Mouse (Mus musculus) spleen, postnatal 36 days (tissue): ENCODE data around the gene Pld5.

Source experiments
- DNase-seq, 2 experiments: peaks; one replicate each; pipeline ENCODE4 v3.0.0; 2022; ENCODE audit warnings: low spot score in 2 of 2, mixed read lengths in 1 of 2

Gene Pld5

DNA sequence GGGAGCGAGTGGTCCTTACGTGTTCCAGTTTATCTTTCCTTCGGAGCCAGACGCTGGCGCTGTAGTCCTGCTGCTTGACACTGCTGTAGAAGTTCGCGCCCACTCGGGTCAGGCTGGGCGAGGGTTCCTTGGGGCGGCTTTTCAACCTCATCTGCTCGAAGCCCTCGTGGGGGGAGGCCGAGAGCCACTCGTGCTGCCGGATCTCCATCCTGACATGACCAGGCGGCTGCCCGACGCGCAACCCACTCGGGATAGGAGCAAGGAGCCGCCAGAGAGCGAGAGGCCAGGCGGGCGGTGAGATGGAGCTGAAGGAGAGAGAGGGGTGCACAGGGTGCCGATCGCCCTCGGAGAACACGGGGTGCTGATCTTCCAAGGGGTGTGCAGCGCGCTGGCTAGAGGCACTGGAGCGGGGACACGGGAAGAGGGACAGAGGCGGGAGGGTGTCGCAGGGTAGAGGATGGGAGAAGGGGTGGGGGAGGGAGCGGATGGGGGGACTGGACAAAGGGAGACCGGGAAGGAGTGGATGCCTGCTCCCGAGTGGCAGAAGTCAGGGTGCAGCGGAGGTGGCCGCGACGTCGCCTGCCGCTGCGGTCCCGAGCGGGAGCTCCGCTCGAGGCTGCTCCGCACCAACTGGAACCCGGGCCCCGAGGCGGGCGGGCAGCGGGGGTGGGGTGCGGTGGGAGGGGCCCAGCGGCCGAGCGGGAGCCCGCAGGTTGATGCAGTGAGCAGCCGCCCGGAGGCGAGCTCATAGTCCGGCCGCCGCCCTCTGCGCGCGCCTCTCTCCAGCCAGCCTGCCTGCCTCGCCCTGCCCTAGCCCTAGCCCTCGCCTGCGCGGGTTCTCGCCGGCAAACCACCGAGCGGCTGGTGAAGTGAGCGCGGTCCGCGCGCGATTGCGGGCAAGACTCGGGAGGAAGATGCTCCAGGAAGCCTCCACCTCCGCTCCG is at the start of gene Pld5:
Pld5 (minus strand) TSS at position 646 of the 944 bp plus-strand sequence.
- DNase-seq: no peak

DNA sequence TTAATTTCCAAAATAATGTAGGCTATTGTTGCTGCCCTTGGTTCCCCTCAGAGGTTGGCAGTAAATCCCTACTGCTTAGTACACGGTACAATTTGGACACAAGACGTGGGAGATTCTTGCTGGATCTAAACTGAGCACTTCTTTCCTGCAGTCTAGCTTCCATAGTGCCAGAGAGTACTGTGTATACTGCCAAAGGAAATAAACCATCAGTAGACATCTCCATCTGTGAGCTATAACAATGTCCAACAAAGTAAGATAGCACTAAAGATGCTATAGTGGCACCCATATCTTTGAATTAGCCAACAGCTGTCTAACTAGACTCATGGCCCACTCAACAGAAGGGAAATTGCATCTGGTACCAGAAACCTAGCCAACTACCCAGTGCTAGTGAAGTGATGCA is 40.0 kb upstream of the Pld5 start:
- no peak for DNase-seq

DNA sequence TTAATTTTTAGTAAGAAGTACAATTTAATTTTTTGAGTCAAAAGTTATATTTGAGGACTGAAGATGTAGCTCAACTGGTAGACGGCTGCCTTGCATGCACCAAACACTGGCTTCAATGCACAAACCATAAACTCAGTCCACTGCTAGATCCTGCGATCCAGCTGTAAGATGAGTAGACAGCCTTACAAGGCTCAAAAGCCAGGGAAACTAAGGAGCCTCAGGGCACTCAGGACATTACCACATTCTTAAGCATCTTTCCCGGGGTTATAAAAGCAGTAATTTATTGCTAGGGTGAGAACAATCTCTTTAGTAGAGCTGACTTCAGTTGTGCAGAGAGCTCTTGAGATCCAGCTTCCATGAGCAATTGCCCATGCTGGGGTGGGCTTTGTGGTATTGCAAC is 35.1 kb upstream of the Pld5 start:
- DNase-seq: no peak

DNA sequence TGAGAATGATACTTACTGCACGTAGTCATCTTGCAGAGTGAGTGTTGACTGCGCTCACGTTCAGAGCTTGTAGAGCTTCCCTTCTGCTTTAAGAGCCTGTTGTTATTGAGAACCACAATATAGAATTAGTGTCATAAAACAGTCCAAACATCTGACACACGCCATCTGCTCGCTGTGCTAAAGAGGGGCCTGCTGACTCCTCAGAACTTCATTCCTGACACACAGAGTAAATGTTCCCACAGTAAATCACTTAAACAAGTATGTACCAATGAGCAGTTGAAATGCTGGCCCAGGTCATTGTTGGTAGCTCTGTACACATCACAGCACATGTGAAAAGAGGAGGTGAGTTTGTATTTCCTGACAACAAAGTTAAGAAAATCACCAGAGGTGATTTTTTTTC is 14.3 kb upstream of the Pld5 start:
- DNase-seq: no peak

DNA sequence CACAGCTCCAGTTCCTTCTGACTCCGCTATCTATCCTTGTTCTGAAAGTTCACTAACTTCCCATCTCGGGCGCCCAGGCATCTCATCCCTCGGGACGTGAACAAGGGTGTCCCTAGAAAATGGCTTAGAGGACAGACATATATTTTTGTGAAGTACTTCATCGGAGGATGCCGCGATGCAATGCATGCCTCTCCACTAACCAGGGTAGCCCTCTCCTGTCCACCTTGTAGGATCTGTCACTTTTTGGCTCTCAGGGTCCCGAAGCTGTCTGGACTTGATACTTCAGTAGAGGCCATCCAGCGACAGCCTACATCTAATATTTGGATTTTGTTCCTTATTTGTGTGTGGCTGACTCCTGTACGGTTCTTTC is 484 bp upstream of the Pld5 start:
- DNase-seq: no peak

DNA sequence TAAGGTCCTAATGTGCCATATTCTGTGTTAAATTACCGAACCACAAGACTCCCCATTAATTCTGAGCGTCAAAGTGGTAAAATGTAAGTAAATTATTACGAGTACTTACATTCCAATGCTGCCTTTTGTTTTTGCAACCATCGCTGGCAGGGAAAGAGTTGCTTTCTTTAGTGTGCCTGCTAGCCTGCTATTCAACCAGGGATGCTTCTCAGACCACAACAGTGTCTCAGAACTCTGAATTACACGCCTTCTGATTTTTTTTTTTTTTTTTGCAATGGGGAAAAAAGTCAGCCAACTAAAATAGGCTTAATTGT is 26.4 kb downstream of the Pld5 start:
- no peak for DNase-seq

DNA sequence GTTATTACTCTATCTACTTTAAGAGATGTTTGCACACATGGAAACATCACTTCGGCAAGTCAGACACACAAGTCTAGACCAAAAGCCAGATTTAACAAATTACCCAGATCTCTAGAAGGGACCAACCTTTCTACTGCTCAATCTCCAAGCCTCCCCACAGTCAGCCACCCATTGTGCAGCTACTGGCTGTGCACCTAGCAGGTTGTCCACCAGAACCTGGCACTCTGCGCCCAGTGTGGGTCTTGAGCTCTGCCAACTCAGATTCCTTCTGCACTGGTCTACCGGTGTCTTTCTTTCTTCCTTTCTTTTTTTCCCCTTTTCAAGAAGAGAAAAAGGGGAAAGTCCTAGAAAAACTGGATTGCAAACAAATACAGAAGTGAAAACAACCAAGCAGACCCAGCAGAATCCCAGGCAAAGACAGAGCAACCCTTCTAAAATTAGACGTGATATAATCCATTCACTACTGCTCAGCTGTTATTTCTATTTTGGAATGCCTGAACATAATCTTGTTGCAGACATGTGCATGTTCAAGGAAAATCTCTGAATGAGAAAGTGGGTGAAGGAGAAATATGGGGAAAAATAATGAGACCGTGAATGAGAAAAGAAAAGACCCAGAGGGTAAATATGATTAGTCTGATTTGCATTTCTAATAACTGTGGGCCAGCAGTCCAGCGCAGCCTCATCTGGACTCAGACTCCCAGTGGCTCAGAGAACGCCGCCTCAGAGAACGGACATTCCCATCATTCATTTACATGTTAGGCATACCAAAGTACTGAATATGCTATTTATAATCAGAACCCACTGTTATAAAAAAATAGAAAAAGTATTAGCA is 27.0 kb downstream of the Pld5 start:
- no peak for DNase-seq

DNA sequence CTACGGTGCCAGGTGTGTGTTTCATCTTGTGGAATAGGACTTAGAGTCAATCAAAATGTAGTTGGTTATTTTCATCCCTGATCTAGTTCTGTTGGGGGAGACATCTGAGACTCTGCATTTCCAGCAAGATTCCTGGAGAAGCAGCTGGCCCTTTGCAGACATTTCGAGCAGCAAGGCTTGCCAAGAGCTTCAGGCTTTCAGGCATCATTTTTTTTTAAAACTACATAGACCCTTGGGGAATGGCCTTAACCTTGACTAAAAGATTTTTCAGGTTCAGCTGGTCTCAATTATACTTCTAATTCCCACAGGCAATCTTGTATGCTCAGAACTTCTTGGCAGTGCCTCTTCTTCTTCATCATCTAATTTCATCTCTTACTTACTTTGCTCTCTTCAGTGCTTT is 35.9 kb downstream of the Pld5 start:
- DNase-seq: no peak

DNA sequence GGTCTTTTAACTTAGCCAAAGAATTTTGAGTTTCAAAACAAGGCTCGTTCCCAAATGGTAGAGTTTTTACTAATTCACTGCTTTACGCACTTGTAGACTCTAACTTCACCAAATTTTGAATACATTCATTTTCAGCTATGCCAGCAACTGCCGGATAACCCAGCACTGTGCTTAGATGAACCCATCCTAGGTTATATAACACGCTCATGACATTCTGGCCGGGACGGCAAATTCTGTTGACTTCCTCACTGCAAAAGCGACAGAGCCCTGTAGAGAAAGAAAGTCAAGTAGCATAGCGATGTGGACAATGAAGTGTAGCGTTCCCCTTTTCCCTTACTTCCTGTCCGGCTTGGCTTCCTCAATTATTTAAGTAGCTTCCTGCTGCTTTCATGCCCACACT is 51.3 kb downstream of the Pld5 start:
- no peak for DNase-seq

DNA sequence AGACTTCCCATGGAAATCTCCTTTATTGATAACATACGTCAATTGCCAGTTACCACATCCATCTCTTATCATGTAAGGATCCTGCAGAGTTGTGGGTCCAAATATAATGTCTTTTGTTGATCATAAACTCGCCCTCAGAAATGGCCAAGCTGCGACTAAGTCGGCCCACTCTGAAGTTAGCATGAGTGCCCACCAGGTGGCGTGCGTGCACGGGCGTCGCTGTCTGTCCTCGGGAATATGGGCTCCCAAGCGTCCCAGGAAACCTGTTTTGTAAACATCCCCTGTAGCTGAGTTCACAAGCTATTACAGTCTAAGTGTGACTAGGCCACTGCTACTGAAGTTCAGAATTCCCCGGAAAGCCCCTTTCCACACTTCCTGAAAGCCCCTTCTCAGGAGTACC is 51.9 kb downstream of the Pld5 start:
- DNase-seq: peak in 1 of 2 experiments; percentile 3

DNA sequence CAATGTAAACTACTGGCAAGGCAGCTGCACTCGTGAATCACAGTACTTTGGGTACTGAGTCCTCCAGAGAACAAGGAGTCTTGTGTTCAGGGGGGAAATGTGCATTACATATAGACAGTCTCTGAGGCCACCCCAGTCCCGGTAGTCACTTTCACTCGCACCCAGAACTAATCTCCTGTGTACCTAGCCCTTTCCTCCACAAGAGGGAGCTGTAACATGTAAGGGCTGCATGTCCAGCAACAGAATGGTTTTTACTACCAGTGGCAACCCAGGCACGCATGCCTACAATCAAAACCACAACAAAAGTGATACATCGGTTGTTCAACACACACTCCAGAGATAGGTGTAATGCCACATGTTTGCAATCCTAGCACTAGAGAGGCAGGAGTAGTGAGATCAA is 56.9 kb downstream of the Pld5 start:
- no peak for DNase-seq

DNA sequence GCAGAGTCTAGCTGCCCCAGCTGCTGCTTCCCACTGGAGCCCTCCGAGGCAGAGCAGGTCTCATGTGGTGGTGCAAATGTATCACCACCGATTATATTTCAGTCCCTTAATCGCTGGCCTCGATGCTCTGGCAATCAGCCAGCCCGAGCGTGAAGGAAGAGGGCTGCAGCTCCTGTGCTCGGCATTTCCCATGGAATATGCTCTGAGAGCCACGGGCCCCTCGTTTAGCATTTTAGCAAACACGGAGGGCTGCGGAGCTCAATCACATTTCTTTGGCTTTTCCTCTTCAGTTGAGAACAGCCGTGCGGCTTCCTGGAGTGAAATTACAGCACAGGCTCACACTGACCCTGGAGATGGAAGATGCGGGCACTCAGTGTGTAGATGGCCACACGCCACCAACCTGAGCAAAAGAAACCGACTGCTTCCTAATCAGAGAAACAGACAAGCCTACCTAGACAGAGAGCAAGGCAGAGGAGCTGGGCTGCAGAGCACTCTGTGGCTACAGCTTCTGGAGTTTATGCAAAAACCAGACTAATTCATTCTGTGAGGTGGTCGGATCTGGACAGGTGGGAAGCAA is 61.4 kb downstream of the Pld5 start:
- no peak for DNase-seq

DNA sequence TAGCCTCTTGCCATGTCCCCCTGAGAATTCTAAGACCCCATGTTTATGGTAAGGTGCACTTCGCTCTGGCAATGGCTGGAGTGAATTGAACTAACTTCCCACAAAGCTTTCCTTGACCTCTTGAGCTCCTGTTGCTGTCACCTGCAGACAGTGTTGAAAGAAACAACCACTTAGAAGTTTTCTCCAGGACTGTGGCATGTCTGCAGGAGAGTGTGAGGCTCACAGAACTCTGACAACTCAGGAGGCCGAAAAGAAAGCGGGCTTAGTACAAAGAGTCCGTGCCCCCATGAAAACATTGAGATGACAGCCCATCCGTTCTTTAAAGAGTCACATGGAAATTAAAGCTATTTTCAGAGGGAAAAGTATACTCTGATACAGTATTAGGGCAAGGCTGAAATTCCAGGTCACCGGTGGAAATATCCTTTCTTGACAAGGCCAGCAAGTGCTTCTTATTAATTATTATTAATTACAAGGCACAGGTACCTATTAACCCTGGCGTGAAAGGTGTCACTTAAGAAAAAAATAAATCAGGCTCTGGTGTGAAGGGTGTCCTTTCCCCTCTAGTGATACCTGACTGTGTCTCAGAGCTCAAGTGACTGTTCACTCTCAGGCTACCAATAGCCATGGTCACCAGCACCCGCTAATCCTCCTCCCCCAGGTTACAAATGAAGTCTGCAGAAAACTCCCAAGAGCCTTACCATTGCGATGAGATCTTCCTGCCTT is 62.0 kb downstream of the Pld5 start:
- DNase-seq: no peak

DNA sequence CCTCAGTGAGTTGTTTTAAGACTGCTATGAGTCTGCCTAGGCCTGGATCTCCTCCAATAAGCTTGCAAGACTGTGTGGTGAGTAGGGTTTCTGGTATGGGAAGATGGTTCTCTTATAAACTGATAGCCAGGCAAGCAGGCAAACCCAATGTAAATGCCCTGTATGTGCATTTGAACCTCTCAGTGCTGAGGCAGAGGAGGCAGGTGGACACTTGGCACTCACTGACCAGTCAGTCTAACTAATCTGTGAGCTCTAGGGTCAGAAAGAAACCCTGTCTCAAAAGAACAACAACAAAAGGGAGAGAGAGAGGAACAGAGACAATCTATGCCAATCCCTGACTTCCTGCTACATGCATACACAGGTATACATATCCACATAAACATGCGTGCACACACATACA is 64.3 kb downstream of the Pld5 start:
- no peak for DNase-seq

DNA sequence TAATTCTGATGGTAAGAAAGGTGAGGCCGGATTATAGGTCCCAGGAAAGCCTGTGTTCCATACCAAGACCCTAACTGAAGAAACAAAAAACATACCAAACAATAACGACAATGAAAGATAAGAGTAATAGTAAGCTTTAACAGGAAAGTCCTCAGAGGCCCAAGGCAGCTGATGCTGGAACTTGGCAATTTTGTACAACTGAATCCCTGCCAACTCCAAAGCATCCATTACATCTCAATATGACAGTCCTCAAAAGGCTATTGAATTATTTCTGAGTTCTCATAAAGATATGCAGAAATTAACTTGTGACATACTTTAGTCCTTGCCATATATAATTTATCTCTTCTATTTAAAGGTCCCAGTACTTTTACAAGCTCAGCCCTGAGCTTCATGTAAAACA is 67.1 kb downstream of the Pld5 start:
- DNase-seq: no peak

DNA sequence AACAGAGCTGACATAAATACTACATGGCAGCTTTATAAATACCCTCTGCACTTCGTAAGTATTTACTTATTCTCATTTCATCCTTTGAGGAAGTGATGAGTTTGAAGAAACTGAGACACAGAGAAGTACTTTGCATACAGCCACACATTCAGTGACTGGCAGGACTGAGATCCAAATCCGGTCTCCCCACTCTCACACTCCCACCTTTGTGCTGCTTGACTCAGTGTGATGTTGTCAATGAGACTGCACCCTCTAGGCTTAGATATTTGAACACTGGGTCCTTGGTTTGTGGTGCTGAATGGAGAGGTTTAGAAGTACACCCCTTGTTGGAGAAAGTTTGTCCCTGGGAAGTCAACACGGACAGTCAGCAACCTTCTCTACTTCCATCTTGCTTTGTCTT is 72.8 kb downstream of the Pld5 start:
- no peak for DNase-seq

DNA sequence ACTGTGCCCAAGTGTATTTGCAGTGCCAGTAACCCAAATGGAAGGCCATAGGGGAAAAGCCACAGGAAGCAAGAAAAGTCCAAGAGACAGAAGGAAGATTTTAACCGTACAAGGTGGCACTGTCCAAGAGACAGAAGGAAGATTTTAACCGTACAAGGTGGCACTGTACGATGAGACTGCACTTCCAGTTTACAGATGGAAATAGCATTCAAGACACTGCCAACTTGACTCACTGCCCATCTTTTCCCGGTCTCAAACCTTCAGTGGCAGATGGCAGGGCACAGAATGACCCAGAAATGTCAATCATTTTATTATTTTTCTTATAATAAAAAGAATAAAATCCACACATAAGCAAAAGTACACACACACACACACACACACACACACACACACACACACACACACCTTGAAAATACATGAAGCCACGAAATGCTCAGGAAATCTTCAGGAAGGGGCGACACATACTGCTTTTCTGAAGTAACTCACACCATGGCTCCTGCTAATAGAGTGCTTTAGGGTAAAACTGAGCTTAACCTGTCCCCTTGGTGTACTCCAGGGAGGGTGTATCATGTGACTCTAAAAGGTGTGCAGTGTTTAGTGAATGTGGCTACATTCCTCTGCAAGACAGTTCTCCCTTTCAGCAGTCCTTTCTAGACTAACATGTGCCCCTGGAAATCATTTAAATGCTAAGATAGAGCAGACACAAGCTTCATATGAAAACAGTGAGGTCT is 77.9 kb downstream of the Pld5 start:
- no peak for DNase-seq

DNA sequence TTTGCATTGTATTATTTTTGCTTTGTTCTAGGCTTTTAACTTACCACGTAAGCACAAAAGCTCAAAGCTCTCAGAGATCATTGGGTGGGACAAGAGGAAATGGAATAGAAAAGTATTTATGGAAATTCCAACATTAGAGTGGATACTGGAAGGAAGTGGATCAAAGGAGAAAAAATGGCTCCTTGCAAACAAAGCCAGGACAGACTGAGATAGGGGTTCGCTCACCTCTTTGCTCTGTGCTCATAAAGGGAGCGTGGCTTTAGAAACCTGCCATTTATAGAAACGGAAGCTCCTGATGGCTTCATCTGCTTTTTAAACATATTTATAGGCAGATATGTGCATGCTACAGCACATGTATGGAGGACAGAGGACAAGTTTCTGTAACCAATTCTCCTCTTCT is 78.8 kb downstream of the Pld5 start:
- no peak for DNase-seq

DNA sequence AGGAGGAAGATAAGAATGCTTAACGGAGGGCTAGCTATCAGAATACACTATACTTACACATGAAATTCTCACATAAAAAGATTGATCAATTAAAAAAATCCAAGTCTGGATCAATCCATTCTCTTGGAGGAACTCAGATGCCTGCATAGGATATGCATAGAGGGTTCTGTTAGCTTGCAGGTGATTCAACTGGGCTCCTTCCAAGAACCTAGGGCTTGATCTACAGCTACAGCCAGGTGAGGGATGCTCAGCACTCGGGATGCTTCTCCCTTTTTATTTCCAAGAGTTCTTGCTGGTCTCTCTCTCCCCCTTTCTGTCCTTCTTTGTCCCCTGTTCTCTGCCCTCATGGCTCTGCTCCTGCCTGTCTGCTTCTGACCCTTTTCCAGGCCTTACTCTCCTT is 80.4 kb downstream of the Pld5 start:
- no peak for DNase-seq

DNA sequence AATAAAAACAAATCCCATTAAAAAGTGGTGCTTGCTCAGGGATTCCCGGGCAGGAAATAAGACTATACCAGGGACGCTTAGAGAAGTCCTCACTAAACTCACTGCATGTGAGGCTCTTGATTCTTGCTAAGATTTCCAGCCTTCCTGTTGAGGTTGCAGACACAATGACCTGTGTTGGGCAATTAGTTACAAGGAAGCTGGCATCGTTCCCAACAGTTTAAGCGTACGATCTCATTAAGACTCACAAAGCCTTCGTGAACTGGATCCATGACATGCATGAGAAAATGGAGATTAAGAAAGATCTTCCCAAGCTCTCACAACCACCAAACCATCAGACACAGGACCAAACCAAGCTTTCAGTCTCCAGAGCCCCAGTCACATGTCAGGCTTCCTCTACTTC is 91.1 kb downstream of the Pld5 start:
- DNase-seq: no peak

DNA sequence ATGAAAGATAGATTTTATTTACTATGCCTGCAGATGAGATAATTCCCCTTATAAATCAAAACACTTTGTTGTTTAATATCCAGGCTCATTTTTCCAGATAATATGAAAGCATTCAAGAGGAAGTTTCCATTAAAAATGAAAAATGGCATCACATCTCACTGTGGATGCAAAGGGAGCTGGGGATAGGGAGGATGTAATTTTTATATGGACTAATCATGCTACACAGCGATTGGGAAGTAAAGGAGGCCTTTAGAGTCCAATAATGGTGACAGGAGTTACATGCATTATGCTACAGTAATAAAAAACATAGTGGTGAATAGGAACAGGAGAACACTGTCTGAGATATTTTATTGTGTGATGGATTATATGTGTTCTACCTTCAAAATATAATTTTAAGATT is 100.1 kb downstream of the Pld5 start:
- DNase-seq: no peak

DNA sequence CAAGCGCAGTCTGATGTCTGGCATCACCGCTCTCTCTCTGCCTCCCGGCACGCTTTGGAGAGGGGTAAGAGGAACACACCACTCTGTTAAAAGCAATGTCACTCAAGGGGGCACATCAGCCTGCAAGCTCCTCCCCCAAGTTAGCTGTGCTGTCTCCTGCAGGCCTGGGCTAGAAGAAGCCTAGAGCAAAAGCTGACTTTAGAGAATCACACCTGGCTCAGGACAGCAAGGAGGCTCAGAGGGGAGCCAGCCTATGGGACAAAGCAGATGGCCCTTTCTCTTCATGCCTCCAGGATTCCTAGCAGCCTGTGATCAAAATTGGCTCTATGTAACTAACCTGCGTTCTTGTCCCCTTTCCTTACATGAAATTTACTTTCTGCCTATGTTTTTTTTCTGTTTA is 107.3 kb downstream of the Pld5 start:
- no peak for DNase-seq
